26 mouse cellular contexts compared by ENCODE assay signal in the genomic region with DNA sequence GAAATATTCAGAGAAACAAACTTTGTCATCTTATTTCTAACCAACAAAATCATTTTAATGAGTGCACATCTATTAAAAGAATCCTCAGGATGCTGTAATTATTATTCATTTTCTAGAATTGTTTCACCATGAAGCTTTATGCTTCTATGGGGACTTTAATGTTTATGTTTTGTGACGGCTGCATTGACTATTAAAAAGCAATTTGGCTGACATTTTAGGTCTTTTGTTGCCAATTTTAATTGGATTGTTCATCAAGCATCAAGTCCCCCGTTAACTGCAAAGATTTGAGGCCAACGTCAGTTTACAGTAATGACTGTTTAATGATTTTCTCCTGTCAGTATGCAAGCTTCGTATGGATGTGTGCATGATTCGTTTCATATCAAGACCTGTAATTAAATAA.
A peak's percentile ranks its signal among the peaks of the same experiment; 100 is the strongest.
DNase-seq lines count a peak whose midpoint lies in the region; ATAC-seq and TF ChIP-seq lines count a peak whose summit lies in the region.
"Had no signal": no experiment of that assay in that cellular context is flagged by ENCODE, and none has a peak within 500 bp of the region (broad histone marks: within the 10 kb centered on the region; RNA-seq: fewer than 3 reads in every experiment).

No protein-coding gene starts in this region.

- DNase-seq in embryonic facial prominence, embryonic 14.5 days (ENCODE audit: low spot score), result peak; percentile 2
- DNase-seq in embryonic facial prominence, embryonic 10.5 days (ENCODE audit: low spot score), result no peak
- peak; percentile 7 for DNase-seq in lung, embryonic 14.5 days
- DNase-seq in lung, postnatal 36 days, result no peak
- DNase-seq in retina, embryonic 14.5 days (ENCODE audit: low spot score), result peak; percentile 79
- no peak for DNase-seq in cerebellum, adult 18-20 months
- DNase-seq: adrenal gland, postnatal 10 days; adrenal gland, postnatal 36 days; cerebellum, adult 11 months; cerebellum, adult 8-10 months; cerebellum, postnatal 14 days; forebrain, postnatal 0 days; gastrocnemius, adult 2 months; gastrocnemius, postnatal 14 days; heart, adult 18-20 months; heart, postnatal 10 days; heart, postnatal 36 days had no signal

- no peak overlapping the region for H3K27ac ChIP-seq in embryonic facial prominence, embryonic 14.5 days (replicated peaks; ENCODE audit: low read depth, low read length)
- H3K27ac ChIP-seq in embryonic facial prominence, embryonic 10.5 days (replicated peaks), result no peak overlapping the region
- H3K27ac ChIP-seq in lung, embryonic 14.5 days (ENCODE audit: low read depth), result no peak overlapping the region
- H3K27ac ChIP-seq: embryonic facial prominence, embryonic 12.5 days; forebrain, embryonic 12.5 days; gastrocnemius, adult 2 months; heart, embryonic 15.5 days; hindbrain, embryonic 10.5 days; hindbrain, embryonic 14.5 days had no signal

- 70% methylated on average over 5 of the region's 5 CpGs for WGBS in embryonic facial prominence, embryonic 14.5 days
- WGBS in embryonic facial prominence, embryonic 10.5 days, result 75% methylated on average over 5 of the region's 5 CpGs
- 46% methylated on average over 5 of the region's 5 CpGs for WGBS in lung, embryonic 14.5 days

- no peaks in the 10 kb centered on the region for H3K9me3 ChIP-seq in embryonic facial prominence, embryonic 14.5 days (ENCODE audit: control insufficient read depth, low read length)
- no peaks in the 10 kb centered on the region for H3K9me3 ChIP-seq in embryonic facial prominence, embryonic 10.5 days
- H3K9me3 ChIP-seq in lung, embryonic 14.5 days (ENCODE audit: low read depth, low read length), result no peaks in the 10 kb centered on the region
- H3K9me3 ChIP-seq: embryonic facial prominence, embryonic 12.5 days; forebrain, embryonic 12.5 days; heart, embryonic 12.5 days; heart, embryonic 15.5 days; hindbrain, embryonic 10.5 days had no signal

- no peaks in the 10 kb centered on the region for H3K36me3 ChIP-seq in embryonic facial prominence, embryonic 14.5 days (ENCODE audit: control insufficient read depth, insufficient read depth, low read length)
- H3K36me3 ChIP-seq in embryonic facial prominence, embryonic 10.5 days (replicated peaks), result no peaks in the 10 kb centered on the region
- no peaks in the 10 kb centered on the region for H3K36me3 ChIP-seq in lung, embryonic 14.5 days (ENCODE audit: insufficient read depth)
- H3K36me3 ChIP-seq: embryonic facial prominence, embryonic 12.5 days; forebrain, embryonic 12.5 days; heart, embryonic 12.5 days; heart, embryonic 15.5 days; hindbrain, embryonic 10.5 days had no signal

- no peak for ATAC-seq in embryonic facial prominence, embryonic 14.5 days (ENCODE audit: low read depth)
- ATAC-seq in lung, embryonic 14.5 days (ENCODE audit: insufficient read depth), result no peak
- ATAC-seq: forebrain, postnatal 0 days; intestine, postnatal 0 days; Patski had no signal

- no peak for TF ChIP-seq CTCF in lung, embryonic 14.5 days (IDR thresholded peaks at IDR 0.05; ENCODE audit: low read depth)

- H3K4me1 ChIP-seq in embryonic facial prominence, embryonic 14.5 days (ENCODE audit: control insufficient read depth, insufficient read depth, low read length), result no peaks in the 10 kb centered on the region
- no peaks in the 10 kb centered on the region for H3K4me1 ChIP-seq in embryonic facial prominence, embryonic 10.5 days
- no peaks in the 10 kb centered on the region for H3K4me1 ChIP-seq in lung, embryonic 14.5 days (ENCODE audit: insufficient read depth)
- H3K4me1 ChIP-seq: embryonic facial prominence, embryonic 12.5 days; forebrain, embryonic 12.5 days; heart, embryonic 12.5 days; heart, embryonic 15.5 days; hindbrain, embryonic 10.5 days had no signal

- H3K4me3 ChIP-seq in embryonic facial prominence, embryonic 14.5 days (ENCODE audit: low read depth, low read length), result no peak overlapping the region
- H3K4me3 ChIP-seq in embryonic facial prominence, embryonic 10.5 days, result no peak overlapping the region
- no peak overlapping the region for H3K4me3 ChIP-seq in lung, embryonic 14.5 days (ENCODE audit: low read depth, low read length)
- H3K4me3 ChIP-seq: embryonic facial prominence, embryonic 12.5 days; erythroblast, embryonic 14.5 days; forebrain, embryonic 12.5 days; gastrocnemius, adult 2 months; heart, embryonic 12.5 days; heart, embryonic 15.5 days; hindbrain, embryonic 10.5 days had no signal

- no peak overlapping the region for H3K4me2 ChIP-seq in embryonic facial prominence, embryonic 14.5 days (ENCODE audit: low read depth, low read length)
- no peak overlapping the region for H3K4me2 ChIP-seq in lung, embryonic 14.5 days
- H3K4me2 ChIP-seq: embryonic facial prominence, embryonic 12.5 days; forebrain, embryonic 12.5 days; heart, embryonic 12.5 days; heart, embryonic 15.5 days; hindbrain, embryonic 14.5 days had no signal

- no peaks in the 10 kb centered on the region for H3K27me3 ChIP-seq in embryonic facial prominence, embryonic 14.5 days (replicated peaks; ENCODE audit: control insufficient read depth, insufficient read depth, low read length)
- no peaks in the 10 kb centered on the region for H3K27me3 ChIP-seq in embryonic facial prominence, embryonic 10.5 days (replicated peaks; ENCODE audit: low read depth, poor library complexity, severe bottlenecking)
- no peaks in the 10 kb centered on the region for H3K27me3 ChIP-seq in lung, embryonic 14.5 days (ENCODE audit: insufficient read depth, low read length)
- H3K27me3 ChIP-seq: embryonic facial prominence, embryonic 12.5 days; forebrain, embryonic 12.5 days; heart, embryonic 12.5 days; heart, embryonic 15.5 days had no signal

- H3K9ac ChIP-seq in embryonic facial prominence, embryonic 14.5 days (ENCODE audit: low read depth, low read length), result no peak overlapping the region
- no peak overlapping the region for H3K9ac ChIP-seq in lung, embryonic 14.5 days
- H3K9ac ChIP-seq: embryonic facial prominence, embryonic 12.5 days; forebrain, embryonic 12.5 days; forebrain, postnatal 0 days; heart, embryonic 12.5 days; heart, embryonic 15.5 days; hindbrain, embryonic 14.5 days had no signal

Comparison
In these comparisons a context has a peak if more than half of its experiments do, and no peak if none do; other contexts are left out.
1. DNase-seq: peak in embryonic facial prominence, embryonic 14.5 days (single experiment), lung, embryonic 14.5 days (single experiment) and retina, embryonic 14.5 days (single experiment); none in embryonic facial prominence, embryonic 10.5 days (single experiment), lung, postnatal 36 days (single experiment) and cerebellum, adult 18-20 months (0 of 2).